26 mouse cellular contexts compared by ENCODE assay signal in genomic region chr1:174247170-174247569, GRCm38 (mm10). TPM values are rescaled to one million over a fixed set of nuclear protein-coding genes. Genes with fewer than 3 reads are reported as not detected.
A peak's percentile ranks its signal among the peaks of the same experiment; 100 is the strongest.
DNase-seq lines count a peak whose midpoint lies in the region; ATAC-seq and TF ChIP-seq lines count a peak whose summit lies in the region.
"Had no signal": no experiment of that assay in that cellular context is flagged by ENCODE, and none has a peak within 500 bp of the region (broad histone marks: within the 10 kb centered on the region; RNA-seq: fewer than 3 reads in every experiment).

No protein-coding gene starts in this region.

- H3K9ac ChIP-seq in forebrain, embryonic 11.5 days (ENCODE audit: low read length), result no peak overlapping the region
- no peak overlapping the region for H3K9ac ChIP-seq in forebrain, embryonic 15.5 days (replicated peaks)
- H3K9ac ChIP-seq: embryonic facial prominence, embryonic 12.5 days; embryonic facial prominence, embryonic 15.5 days; heart, embryonic 15.5 days; hindbrain, embryonic 13.5 days; intestine, embryonic 15.5 days had no signal

- no peak for DNase-seq in forebrain, embryonic 11.5 days (ENCODE audit: low spot score)
- no peak for DNase-seq in forebrain, embryonic 10.5 days (ENCODE audit: extremely low spot score, low spot score)
- peak; percentile 25 for DNase-seq in brain, embryonic 14.5 days (ENCODE audit: low read depth)
- no peak for DNase-seq in kidney, adult 2 months
- no peak for DNase-seq in neural tube, embryonic 10.5 days (ENCODE audit: extremely low spot score, low spot score)
- DNase-seq: adrenal gland, adult 8-10 months; adrenal gland, postnatal 25 days; cerebellum, adult 11 months; cerebellum, adult 2 months; cerebellum, adult 9-11 months; cerebellum, postnatal 25 days; gastrocnemius, postnatal 10 days; gastrocnemius, postnatal 36 days; heart, postnatal 10 days; heart, postnatal 36 days; kidney, adult 11 months had no signal

- H3K27ac ChIP-seq in forebrain, embryonic 11.5 days (ENCODE audit: low read depth, low read length), result no peak overlapping the region
- H3K27ac ChIP-seq in forebrain, embryonic 10.5 days, result no peak overlapping the region
- H3K27ac ChIP-seq in forebrain, embryonic 15.5 days (replicated peaks), result no peak overlapping the region
- no peak overlapping the region for H3K27ac ChIP-seq in kidney, adult 2 months (ENCODE audit: insufficient read depth, low read depth, low read length)
- H3K27ac ChIP-seq: embryonic facial prominence, embryonic 12.5 days; embryonic facial prominence, embryonic 15.5 days; heart, embryonic 15.5 days; hindbrain, embryonic 10.5 days; hindbrain, embryonic 13.5 days; intestine, embryonic 15.5 days had no signal

- no peak for TF ChIP-seq CTCF in brain, embryonic 14.5 days (IDR thresholded peaks at IDR 0.05; ENCODE audit: borderline replicate concordance, extremely low read depth, insufficient read depth, insufficient read length)
- no peak for TF ChIP-seq CTCF in kidney, adult 2 months (conservative IDR thresholded peaks at IDR 0.05; ENCODE audit: insufficient read depth, insufficient read length, low read depth, low read length)

- no peaks in the 10 kb centered on the region for H3K27me3 ChIP-seq in forebrain, embryonic 11.5 days (ENCODE audit: control insufficient read depth, insufficient read depth, low read length)
- no peaks in the 10 kb centered on the region for H3K27me3 ChIP-seq in forebrain, embryonic 10.5 days (ENCODE audit: poor library complexity, severe bottlenecking)
- H3K27me3 ChIP-seq in forebrain, embryonic 15.5 days, result no peaks in the 10 kb centered on the region
- no peaks in the 10 kb centered on the region for H3K27me3 ChIP-seq in kidney, adult 2 months (replicated peaks; ENCODE audit: control insufficient read depth, insufficient read depth, low read length)
- H3K27me3 ChIP-seq: embryonic facial prominence, embryonic 12.5 days; embryonic facial prominence, embryonic 15.5 days; heart, embryonic 15.5 days; hindbrain, embryonic 13.5 days; intestine, embryonic 15.5 days had no signal

- H3K4me3 ChIP-seq in forebrain, embryonic 11.5 days (ENCODE audit: low read depth, low read length), result no peak overlapping the region
- H3K4me3 ChIP-seq in forebrain, embryonic 10.5 days, result no peak overlapping the region
- no peak overlapping the region for H3K4me3 ChIP-seq in forebrain, embryonic 15.5 days
- no peak overlapping the region for H3K4me3 ChIP-seq in kidney, adult 2 months (ENCODE audit: insufficient read depth, low read depth, low read length)
- H3K4me3 ChIP-seq: embryonic facial prominence, embryonic 12.5 days; embryonic facial prominence, embryonic 15.5 days; heart, embryonic 15.5 days; hindbrain, embryonic 10.5 days; hindbrain, embryonic 13.5 days; intestine, embryonic 15.5 days had no signal

- no peaks in the 10 kb centered on the region for H3K4me1 ChIP-seq in forebrain, embryonic 11.5 days (replicated peaks; ENCODE audit: control insufficient read depth, insufficient read depth, low read length)
- no peaks in the 10 kb centered on the region for H3K4me1 ChIP-seq in forebrain, embryonic 10.5 days
- H3K4me1 ChIP-seq in forebrain, embryonic 15.5 days, result no peaks in the 10 kb centered on the region
- no peaks in the 10 kb centered on the region for H3K4me1 ChIP-seq in kidney, adult 2 months (ENCODE audit: control insufficient read depth, insufficient read depth, low read length)
- H3K4me1 ChIP-seq: embryonic facial prominence, embryonic 12.5 days; embryonic facial prominence, embryonic 15.5 days; heart, embryonic 15.5 days; hindbrain, embryonic 10.5 days; hindbrain, embryonic 13.5 days; intestine, embryonic 15.5 days had no signal

- H3K4me2 ChIP-seq in forebrain, embryonic 11.5 days (ENCODE audit: low read depth, low read length, severe bottlenecking), result no peak overlapping the region
- no peak overlapping the region for H3K4me2 ChIP-seq in forebrain, embryonic 15.5 days (replicated peaks)
- H3K4me2 ChIP-seq: embryonic facial prominence, embryonic 12.5 days; embryonic facial prominence, embryonic 15.5 days; heart, embryonic 11.5 days; heart, embryonic 15.5 days; hindbrain, embryonic 13.5 days; intestine, embryonic 15.5 days had no signal

- 89% methylated on average over 6 of the region's 6 CpGs for WGBS in forebrain, embryonic 11.5 days
- WGBS in forebrain, embryonic 10.5 days, result 87% methylated on average over 6 of the region's 6 CpGs
- 70% methylated on average over 6 of the region's 6 CpGs for WGBS in forebrain, embryonic 15.5 days
- WGBS in kidney, adult 2 months, result 88% methylated on average over 6 of the region's 6 CpGs

- no peaks in the 10 kb centered on the region for H3K36me3 ChIP-seq in forebrain, embryonic 11.5 days (ENCODE audit: control insufficient read depth, insufficient read depth, low read length)
- no peaks in the 10 kb centered on the region for H3K36me3 ChIP-seq in forebrain, embryonic 10.5 days (replicated peaks)
- H3K36me3 ChIP-seq in forebrain, embryonic 15.5 days, result no peaks in the 10 kb centered on the region
- H3K36me3 ChIP-seq in kidney, adult 2 months (ENCODE audit: control insufficient read depth, insufficient read depth, low read length), result no peaks in the 10 kb centered on the region
- H3K36me3 ChIP-seq: embryonic facial prominence, embryonic 12.5 days; embryonic facial prominence, embryonic 15.5 days; heart, embryonic 15.5 days; hindbrain, embryonic 10.5 days; hindbrain, embryonic 13.5 days; intestine, embryonic 15.5 days had no signal

- peak; percentile 29; the same call in 1 of the 2 replicates for ATAC-seq in forebrain, embryonic 11.5 days (replicated peaks; ENCODE audit: low FRiP score)
- ATAC-seq in forebrain, embryonic 15.5 days (replicated peaks), result peak; percentile 69
- ATAC-seq: activated CD4-positive, CD25-positive, alpha-beta regulatory T cell, adult 4 months; hindbrain, embryonic 16.5 days; intestine, embryonic 15.5 days had no signal

- H3K9me3 ChIP-seq in forebrain, embryonic 11.5 days (ENCODE audit: control insufficient read depth, low read length), result no peaks in the 10 kb centered on the region
- H3K9me3 ChIP-seq in forebrain, embryonic 10.5 days, result no peaks in the 10 kb centered on the region
- H3K9me3 ChIP-seq in forebrain, embryonic 15.5 days, result no peaks in the 10 kb centered on the region
- H3K9me3 ChIP-seq: embryonic facial prominence, embryonic 12.5 days; embryonic facial prominence, embryonic 15.5 days; heart, embryonic 15.5 days; hindbrain, embryonic 10.5 days; hindbrain, embryonic 13.5 days; intestine, embryonic 15.5 days had no signal

- TF ChIP-seq POLR2A in brain, embryonic 14.5 days (IDR thresholded peaks at IDR 0.05; ENCODE audit: borderline replicate concordance, extremely low read depth, insufficient read depth, insufficient read length, poor library complexity, severe bottlenecking), result no peak
- no peak for TF ChIP-seq POLR2A in kidney, adult 2 months (IDR thresholded peaks at IDR 0.05; ENCODE audit: low read depth, low read length)

RNA-seq across cellular contexts. Expression of gene Olfr419, which starts 4.7 kb away (rescaled TPM):
- not detected in 2 replicates for polyA plus RNA-seq in forebrain, embryonic 11.5 days (2014; fragmentation: Nextera tagmentation; extraction: Ambion mirVana)
- not detected in 2 replicates for polyA plus RNA-seq in forebrain, embryonic 10.5 days (2016; fragmentation: Nextera tagmentation; extraction: Ambion mirVana)
- polyA plus RNA-seq in brain, embryonic 14.5 days (2012; rRNA removed), result not detected in 2 replicates
- polyA plus RNA-seq in forebrain, embryonic 15.5 days (2015; fragmentation: Nextera tagmentation; extraction: Ambion mirVana), result not detected in 2 replicates
- polyA plus RNA-seq in kidney, adult 2 months (2012; rRNA removed), result not detected in 2 replicates
- polyA plus RNA-seq: activated CD4-positive, CD25-positive, alpha-beta regulatory T cell, adult 4 months; cerebellum, adult 2 months; embryonic facial prominence, embryonic 12.5 days; heart, embryonic 11.5 days; heart, embryonic 15.5 days; hindbrain, embryonic 10.5 days; hindbrain, embryonic 13.5 days; hindbrain, embryonic 16.5 days; intestine, embryonic 15.5 days had no signal
